Mouse (Mus musculus) kidney, embryonic 14.5 days (tissue): Measurements from ENCODE around the gene Slx1b. TPM values are rescaled to one million over a fixed set of nuclear protein-coding genes. Genes with fewer than 3 reads are reported as not detected.

Experiments used
- ATAC-seq: fragments of 200-750 bp; cut with Nextera tagmentation; 2 replicates; pipeline ENCODE4 v1.8.0; 2017; ENCODE audit warnings: moderate number of reproducible peaks, mild to moderate bottlenecking, moderate TSS enrichment, moderate library complexity; ENCODE audit not compliant: low FRiP score, low TSS enrichment
- H3K27ac ChIP-seq: fragments of 300-500 bp; sonication (generic); 2 replicates; pipeline ENCODE4 v1.5.1; 2014; ENCODE audit warnings: low read depth, mild to moderate bottlenecking, low read length, moderate library complexity, mixed read lengths
- H3K27me3 ChIP-seq: fragments of 300-500 bp; sonication (generic); 2 replicates; pipeline ENCODE4 v1.6.1; 2014; ENCODE audit warnings: mild to moderate bottlenecking, low read length; ENCODE audit not compliant: control insufficient read depth, insufficient read depth
- H3K36me3 ChIP-seq: fragments of 300-500 bp; sonication (generic); 2 replicates; pipeline ENCODE4 v1.6.1; 2014; ENCODE audit warnings: low read length, mixed read lengths; ENCODE audit not compliant: control insufficient read depth, insufficient read depth
- H3K4me1 ChIP-seq: fragments of 300-500 bp; sonication (generic); 2 replicates; pipeline ENCODE4 v1.6.1; 2014; ENCODE audit warnings: low read length, mixed read lengths; ENCODE audit not compliant: control insufficient read depth, insufficient read depth
- H3K4me2 ChIP-seq: fragments of 300-500 bp; sonication (generic); replicated peaks from 2 replicates; pipeline ENCODE4 v1.6.1; 2014; ENCODE audit warnings: low read depth, mild to moderate bottlenecking, low read length
- H3K4me3 ChIP-seq: fragments of 300-500 bp; sonication (generic); 2 replicates; pipeline ENCODE4 v1.5.1; 2014; ENCODE audit warnings: mild to moderate bottlenecking, low read length
- H3K9ac ChIP-seq: fragments of 300-500 bp; sonication (generic); 2 replicates; pipeline ENCODE4 v1.6.1; 2014; ENCODE audit warnings: low read depth, mild to moderate bottlenecking, low read length, moderate library complexity
- H3K9me3 ChIP-seq: fragments of 300-500 bp; sonication (generic); 2 replicates; pipeline ENCODE4 v1.6.1; 2016; ENCODE audit warnings: low read length; ENCODE audit not compliant: control insufficient read depth
- WGBS: fragments of 180-500 bp; shearing (Covaris S2); extraction: QIAGEN DNeasy Blood & Tissue Kit; methylation state at CpG from one replicate; pipeline ENCODE4 v1.1.7; 2014; 5-methylcytosine and 5-hydroxymethylcytosine counted together
- polyA plus RNA-seq: library from polyadenylated mRNA; unstranded; fragments of >200 nt; fragmentation: Nextera tagmentation; extraction: Ambion mirVana; gene quantifications from 2 replicates; pipeline ENCODE4 v1.2.1, GENCODE M21; 2014

Slx1b gene
- polyA plus RNA-seq, 1 experiment from 2014 or later = 8.1 TPM

DNA sequence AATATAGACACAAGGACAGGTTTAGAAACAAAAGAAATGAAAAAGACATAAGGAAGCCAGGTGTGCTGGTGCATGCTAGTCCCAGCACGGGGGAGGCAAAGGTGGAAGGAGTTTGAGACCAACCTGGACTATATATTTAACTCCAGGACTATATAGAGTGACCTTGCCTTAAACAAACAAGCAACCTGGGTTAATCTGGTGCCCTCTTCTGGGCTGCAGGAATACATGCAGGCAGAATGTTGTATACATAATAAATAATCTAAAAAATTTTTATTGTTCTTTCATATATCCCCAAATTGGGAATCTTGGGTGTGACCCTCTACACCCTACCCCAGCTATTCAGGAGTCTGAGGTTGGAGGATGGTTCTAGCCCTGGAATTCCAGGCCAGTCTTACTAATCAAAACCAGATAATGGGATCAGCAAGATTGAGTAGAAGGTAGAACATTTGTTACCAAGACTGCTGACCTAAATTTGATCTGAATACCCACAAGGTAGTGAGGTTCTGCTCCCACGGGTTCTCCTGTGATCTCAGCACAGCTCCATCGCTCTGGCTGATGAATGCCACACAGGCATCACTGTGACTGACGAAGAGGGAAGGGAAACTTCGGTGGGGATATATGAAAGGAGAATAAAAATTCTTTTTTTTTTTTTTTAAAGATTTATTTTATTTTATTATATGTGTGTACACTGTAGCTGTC is 52.9 kb downstream of the Slx1b start:
- Histone ChIP-seq H3K9ac (no peak overlapping the region), H3K9me3 (no peaks in the 10 kb centered on the region), H3K36me3 (no peaks in the 10 kb centered on the region), H3K27ac (no peak overlapping the region), H3K4me2 (no peak overlapping the region), H3K4me3 (no peak overlapping the region), H3K4me1 (peaks cover 5% of the 10 kb centered on the region; the same call in 1 of the 2 replicates), H3K27me3 (no peaks in the 10 kb centered on the region)
- no peak for ATAC-seq
- WGBS = 72% methylated on average over 5 of the region's 5 CpGs

Other genes with a start within 250 kb of the Slx1b start
- 1.3 and 1.6 TPM in 2 replicates for gene Atp2a1, start 232.7 kb downstream of the Slx1b start, polyA plus RNA-seq
- gene Sh2b1, start 220.4 kb downstream of the Slx1b start, polyA plus RNA-seq = 36.9 and 47.1 TPM in 2 replicates
- gene Tufm, start 208.4 kb downstream of the Slx1b start, polyA plus RNA-seq = 145 and 159 TPM in 2 replicates
- gene Atxn2l, start 192.3 kb downstream of the Slx1b start, polyA plus RNA-seq = 39.9 and 59.7 TPM in 2 replicates
- gene Eif3c, start 129.4 kb downstream of the Slx1b start, polyA plus RNA-seq = 174 and 207 TPM in 2 replicates
- gene Apobr, start 110.8 kb downstream of the Slx1b start, polyA plus RNA-seq = 0.38 and 0.39 TPM in 2 replicates
- 29.8 and 30.4 TPM in 2 replicates for gene Cln3, start 110.0 kb downstream of the Slx1b start, polyA plus RNA-seq
- not detected in 2 replicates for gene Il27, start 100.8 kb downstream of the Slx1b start, polyA plus RNA-seq
- gene Nupr1, start 64.9 kb downstream of the Slx1b start, polyA plus RNA-seq = 2.4 and 2.6 TPM in 2 replicates
- gene Sgf29, start 46.5 kb downstream of the Slx1b start, polyA plus RNA-seq = 35.6 and 52.5 TPM in 2 replicates
- gene Sult1a1, start 19.4 kb downstream of the Slx1b start, polyA plus RNA-seq = 5.2 and 6.3 TPM in 2 replicates
- gene Bola2, start 383 bp downstream of the Slx1b start, polyA plus RNA-seq = 145 and 184 TPM in 2 replicates
- gene Coro1a, start 12.0 kb upstream of the Slx1b start, polyA plus RNA-seq = 18.3 and 19.6 TPM in 2 replicates
- 55.0 and 79.2 TPM in 2 replicates for gene Mapk3, start 63.8 kb upstream of the Slx1b start, polyA plus RNA-seq
- gene Gdpd3, start 70.5 kb upstream of the Slx1b start, polyA plus RNA-seq = 2.0 and 2.6 TPM in 2 replicates
- gene Ypel3, start 81.2 kb upstream of the Slx1b start, polyA plus RNA-seq = 87.5 and 94.5 TPM in 2 replicates
- gene Tbx6, start 85.7 kb upstream of the Slx1b start, polyA plus RNA-seq = 0.24 and 0.36 TPM in 2 replicates
- 294 and 371 TPM in 2 replicates for gene Ppp4c, start 96.7 kb upstream of the Slx1b start, polyA plus RNA-seq
- gene Fam57b, start 101.9 kb upstream of the Slx1b start, polyA plus RNA-seq = 0.15 TPM in 1 of 2 replicates, not detected in the other
- not detected in 2 replicates for gene 4930451I11Rik, start 135.9 kb upstream of the Slx1b start, polyA plus RNA-seq
- 7.2 and 8.8 TPM in 2 replicates for gene Doc2a, start 151.6 kb upstream of the Slx1b start, polyA plus RNA-seq
- 22.8 and 23.5 TPM in 2 replicates for gene Hirip3, start 166.2 kb upstream of the Slx1b start, polyA plus RNA-seq
- 92.4 and 94.0 TPM in 2 replicates for gene Ino80e, start 166.6 kb upstream of the Slx1b start, polyA plus RNA-seq
- gene Taok2, start 188.9 kb upstream of the Slx1b start, polyA plus RNA-seq = 24.9 and 29.2 TPM in 2 replicates
- 27.4 and 30.5 TPM in 2 replicates for gene Tmem219, start 227.1 kb upstream of the Slx1b start, polyA plus RNA-seq
- 13.1 and 19.4 TPM in 2 replicates for gene Kctd13, start 233.1 kb upstream of the Slx1b start, polyA plus RNA-seq